Mouse (Mus musculus): ENCODE results near the gene Plxna4. TPM values are rescaled to one million over a fixed set of nuclear protein-coding genes. Genes with fewer than 3 reads are reported as not detected.

Plxna4 gene
- total RNA-seq, 1 experiment = 0.98 TPM

DNA sequence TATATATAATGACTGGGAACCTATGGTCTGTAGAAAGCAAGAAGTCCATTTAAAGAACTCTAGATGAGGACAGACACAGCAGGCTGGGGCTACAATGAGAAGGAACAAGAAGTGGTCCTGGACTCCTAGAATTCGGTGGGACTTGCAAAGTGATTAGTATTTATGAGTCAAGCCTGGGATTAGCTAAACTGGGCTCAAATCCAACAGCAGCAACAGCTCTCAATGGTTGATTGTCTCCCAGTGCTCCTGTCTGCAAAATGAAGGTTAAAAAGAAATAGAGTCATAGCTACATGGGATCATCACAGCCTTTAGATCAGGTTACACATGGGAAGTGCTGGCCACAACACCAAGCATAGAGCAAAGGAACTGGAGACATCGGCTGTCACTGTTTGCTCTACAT lies 148.6 kb downstream of the Plxna4 start:
- TF ChIP-seq ZC3H11A (IDR thresholded peaks at IDR 0.05; ENCODE audit: borderline replicate concordance, low read depth, low read length) = no peak
- no peak for TF ChIP-seq ZNF384 (IDR thresholded peaks at IDR 0.05; ENCODE audit: low read depth, low read length)
- no peak for TF ChIP-seq CHD2 (IDR thresholded peaks at IDR 0.05; ENCODE audit: low read depth, low read length)
- TF ChIP-seq HCFC1 (IDR thresholded peaks at IDR 0.05; ENCODE audit: borderline replicate concordance, insufficient read depth, low read length) = no peak
- TF ChIP-seq MAFK (IDR thresholded peaks at IDR 0.05; ENCODE audit: insufficient read depth, low read depth, low read length) = no peak
- H3K9ac ChIP-seq (ENCODE audit: insufficient read depth, low read depth, low read length, poor library complexity, severe bottlenecking) = no peak overlapping the region
- no peak for DNase-seq (ENCODE audit: low read depth, low spot score)
- H3K36me3 ChIP-seq (ENCODE audit: control insufficient read depth, insufficient read depth, low read length, poor library complexity, severe bottlenecking) = no peaks in the 10 kb centered on the region
- H3K27ac ChIP-seq (ENCODE audit: insufficient read depth, low read depth, low read length, poor library complexity, severe bottlenecking) = no peak overlapping the region
- H3K4me3 ChIP-seq (ENCODE audit: insufficient read depth in 1 of 2, low read depth in 1 of 2, low read length in 2 of 2, poor library complexity in 1 of 2, severe bottlenecking in 1 of 2) = no peak overlapping the region
- no peaks in the 10 kb centered on the region for H3K4me1 ChIP-seq (ENCODE audit: control insufficient read depth in 2 of 2, insufficient read depth in 2 of 2, low read length in 2 of 2, poor library complexity in 1 of 2)
- in situ Hi-C loops (cut with MboI; ENCODE audit: low sequenced_read_pairs in 2 of 2, unreplicated experiment in 2 of 2) = no loop called here
- no peaks in the 10 kb centered on the region for H3K9me3 ChIP-seq (ENCODE audit: control insufficient read depth, insufficient read depth, low read depth, low read length)

DNA sequence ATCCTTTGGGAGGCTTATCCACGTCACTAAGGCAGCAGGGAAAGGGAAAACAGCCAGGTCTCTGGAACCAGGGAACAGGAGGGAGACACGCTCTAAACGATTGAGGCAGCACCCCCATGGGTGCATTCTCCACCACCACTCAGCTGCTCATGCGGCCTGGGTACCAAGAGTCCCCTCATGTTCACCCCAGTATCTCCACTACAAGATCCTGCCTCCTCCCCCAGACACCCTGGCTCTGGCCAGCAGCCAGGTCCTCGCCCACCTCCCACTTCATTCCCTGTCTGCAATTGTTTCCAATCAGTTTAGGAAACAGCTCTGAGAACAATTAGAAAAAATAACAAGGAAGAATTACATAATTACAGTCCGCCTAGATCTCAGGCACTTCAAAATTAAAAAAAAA lies 150.8 kb downstream of the Plxna4 start:
- no peak for DNase-seq (ENCODE audit: low read depth, low spot score)
- Histone ChIP-seq H3K9ac (ENCODE audit: insufficient read depth, low read depth, low read length, poor library complexity, severe bottlenecking) (no peak overlapping the region), H3K9me3 (ENCODE audit: control insufficient read depth, insufficient read depth, low read depth, low read length) (no peaks in the 10 kb centered on the region), H3K36me3 (ENCODE audit: control insufficient read depth, insufficient read depth, low read length, poor library complexity, severe bottlenecking) (no peaks in the 10 kb centered on the region), H3K27ac (ENCODE audit: insufficient read depth, low read depth, low read length, poor library complexity, severe bottlenecking) (no peak overlapping the region), H3K4me1 (ENCODE audit: control insufficient read depth in 2 of 2, insufficient read depth in 2 of 2, low read length in 2 of 2, poor library complexity in 1 of 2) (no peaks in the 10 kb centered on the region), H3K4me3 (ENCODE audit: insufficient read depth in 1 of 2, low read depth in 1 of 2, low read length in 2 of 2, poor library complexity in 1 of 2, severe bottlenecking in 1 of 2) (no peak overlapping the region)
- in situ Hi-C loops (cut with MboI; ENCODE audit: low sequenced_read_pairs in 2 of 2, unreplicated experiment in 2 of 2) = no loop called here
- TF ChIP-seq ZNF384 (IDR thresholded peaks at IDR 0.05; ENCODE audit: low read depth, low read length) (no peak), ZC3H11A (IDR thresholded peaks at IDR 0.05; ENCODE audit: borderline replicate concordance, low read depth, low read length) (no peak), MAFK (IDR thresholded peaks at IDR 0.05; ENCODE audit: insufficient read depth, low read depth, low read length) (no peak), CHD2 (IDR thresholded peaks at IDR 0.05; ENCODE audit: low read depth, low read length) (no peak), HCFC1 (IDR thresholded peaks at IDR 0.05; ENCODE audit: borderline replicate concordance, insufficient read depth, low read length) (no peak)

DNA sequence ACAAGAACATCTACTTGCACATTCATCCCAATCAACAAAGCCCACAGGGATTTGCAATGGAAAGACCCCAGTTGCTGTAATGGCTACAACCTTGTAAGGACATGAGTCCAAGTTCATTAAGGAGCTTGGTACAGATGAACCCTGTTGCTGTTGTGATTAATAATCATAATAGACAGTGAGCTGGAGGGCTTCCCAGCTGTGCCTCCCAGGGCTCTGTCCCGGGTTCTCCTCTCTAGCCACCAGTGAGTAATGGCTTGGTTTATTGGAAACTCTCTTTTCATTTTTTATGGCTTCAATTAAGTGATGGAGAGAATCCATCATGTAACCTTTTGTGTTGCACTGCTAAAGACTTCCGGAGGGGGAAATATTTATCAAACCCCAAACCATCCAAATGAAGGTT lies 164.9 kb downstream of the Plxna4 start:
- Histone ChIP-seq H3K4me3 (ENCODE audit: insufficient read depth in 1 of 2, low read depth in 1 of 2, low read length in 2 of 2, poor library complexity in 1 of 2, severe bottlenecking in 1 of 2) (no peak overlapping the region), H3K27ac (ENCODE audit: insufficient read depth, low read depth, low read length, poor library complexity, severe bottlenecking) (no peak overlapping the region), H3K9me3 (ENCODE audit: control insufficient read depth, insufficient read depth, low read depth, low read length) (no peaks in the 10 kb centered on the region), H3K36me3 (ENCODE audit: control insufficient read depth, insufficient read depth, low read length, poor library complexity, severe bottlenecking) (no peaks in the 10 kb centered on the region), H3K9ac (ENCODE audit: insufficient read depth, low read depth, low read length, poor library complexity, severe bottlenecking) (no peak overlapping the region), H3K4me1 (ENCODE audit: control insufficient read depth in 2 of 2, insufficient read depth in 2 of 2, low read length in 2 of 2, poor library complexity in 1 of 2) (no peaks in the 10 kb centered on the region)
- in situ Hi-C loops (cut with MboI; ENCODE audit: low sequenced_read_pairs in 2 of 2, unreplicated experiment in 2 of 2) = no loop called here
- no peak for TF ChIP-seq MAFK (IDR thresholded peaks at IDR 0.05; ENCODE audit: insufficient read depth, low read depth, low read length)
- no peak for TF ChIP-seq ZC3H11A (IDR thresholded peaks at IDR 0.05; ENCODE audit: borderline replicate concordance, low read depth, low read length)
- TF ChIP-seq ZNF384 (IDR thresholded peaks at IDR 0.05; ENCODE audit: low read depth, low read length) = no peak
- no peak for TF ChIP-seq HCFC1 (IDR thresholded peaks at IDR 0.05; ENCODE audit: borderline replicate concordance, insufficient read depth, low read length)
- TF ChIP-seq CHD2 (IDR thresholded peaks at IDR 0.05; ENCODE audit: low read depth, low read length) = no peak
- DNase-seq (ENCODE audit: low read depth, low spot score) = no peak

DNA sequence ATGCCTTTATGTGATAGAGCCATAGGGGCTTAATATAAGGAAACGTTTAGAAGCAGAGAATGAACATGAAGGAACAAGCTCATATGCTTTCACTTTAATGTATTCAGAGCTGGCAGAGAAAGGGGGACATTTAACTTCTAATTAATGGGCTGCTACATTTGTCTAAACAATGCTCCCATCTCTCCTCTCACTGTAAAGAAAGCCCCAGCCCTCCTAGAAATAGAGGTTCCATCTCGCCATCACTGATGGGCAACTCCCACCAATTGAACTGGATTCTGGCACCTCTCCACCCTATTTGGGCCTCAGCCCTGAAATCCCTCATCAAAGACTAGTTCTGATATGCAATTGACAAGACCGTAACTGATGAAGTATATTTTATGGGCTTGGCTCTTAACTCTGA lies 167.4 kb downstream of the Plxna4 start:
- no peak for DNase-seq (ENCODE audit: low read depth, low spot score)
- H3K4me3 ChIP-seq (ENCODE audit: insufficient read depth in 1 of 2, low read depth in 1 of 2, low read length in 2 of 2, poor library complexity in 1 of 2, severe bottlenecking in 1 of 2) = no peak overlapping the region

GRCm38 (mm10) chr6:32417351-32417750 lies 170.6 kb downstream of the Plxna4 start:
- in situ Hi-C loops (cut with MboI; ENCODE audit: low sequenced_read_pairs in 2 of 2, unreplicated experiment in 2 of 2) = no loop called here
- no peak overlapping the region for H3K9ac ChIP-seq (ENCODE audit: insufficient read depth, low read depth, low read length, poor library complexity, severe bottlenecking)
- no peak overlapping the region for H3K27ac ChIP-seq (ENCODE audit: insufficient read depth, low read depth, low read length, poor library complexity, severe bottlenecking)
- no peak for DNase-seq (ENCODE audit: low read depth, low spot score)
- no peaks in the 10 kb centered on the region for H3K4me1 ChIP-seq (ENCODE audit: control insufficient read depth in 2 of 2, insufficient read depth in 2 of 2, low read length in 2 of 2, poor library complexity in 1 of 2)
- no peaks in the 10 kb centered on the region for H3K36me3 ChIP-seq (ENCODE audit: control insufficient read depth, insufficient read depth, low read length, poor library complexity, severe bottlenecking)
- H3K4me3 ChIP-seq (ENCODE audit: insufficient read depth in 1 of 2, low read depth in 1 of 2, low read length in 2 of 2, poor library complexity in 1 of 2, severe bottlenecking in 1 of 2) = no peak overlapping the region
- no peaks in the 10 kb centered on the region for H3K9me3 ChIP-seq (ENCODE audit: control insufficient read depth, insufficient read depth, low read depth, low read length)
- TF ChIP-seq MAFK (IDR thresholded peaks at IDR 0.05; ENCODE audit: insufficient read depth, low read depth, low read length) (no peak), HCFC1 (IDR thresholded peaks at IDR 0.05; ENCODE audit: borderline replicate concordance, insufficient read depth, low read length) (no peak), ZC3H11A (IDR thresholded peaks at IDR 0.05; ENCODE audit: borderline replicate concordance, low read depth, low read length) (no peak), CHD2 (IDR thresholded peaks at IDR 0.05; ENCODE audit: low read depth, low read length) (no peak), ZNF384 (IDR thresholded peaks at IDR 0.05; ENCODE audit: low read depth, low read length) (no peak)

More for the DNA sequence above, 167.4 kb downstream of the Plxna4 start:
- H3K36me3 ChIP-seq (ENCODE audit: control insufficient read depth, insufficient read depth, low read length, poor library complexity, severe bottlenecking) = no peaks in the 10 kb centered on the region
- no peak overlapping the region for H3K27ac ChIP-seq (ENCODE audit: insufficient read depth, low read depth, low read length, poor library complexity, severe bottlenecking)
- in situ Hi-C loops (cut with MboI; ENCODE audit: low sequenced_read_pairs in 2 of 2, unreplicated experiment in 2 of 2) = no loop called here
- H3K9me3 ChIP-seq (ENCODE audit: control insufficient read depth, insufficient read depth, low read depth, low read length) = no peaks in the 10 kb centered on the region
- no peaks in the 10 kb centered on the region for H3K4me1 ChIP-seq (ENCODE audit: control insufficient read depth in 2 of 2, insufficient read depth in 2 of 2, low read length in 2 of 2, poor library complexity in 1 of 2)
- no peak overlapping the region for H3K9ac ChIP-seq (ENCODE audit: insufficient read depth, low read depth, low read length, poor library complexity, severe bottlenecking)
- TF ChIP-seq CHD2 (IDR thresholded peaks at IDR 0.05; ENCODE audit: low read depth, low read length) = no peak
- TF ChIP-seq ZC3H11A (IDR thresholded peaks at IDR 0.05; ENCODE audit: borderline replicate concordance, low read depth, low read length) = no peak
- no peak for TF ChIP-seq ZNF384 (IDR thresholded peaks at IDR 0.05; ENCODE audit: low read depth, low read length)
- TF ChIP-seq HCFC1 (IDR thresholded peaks at IDR 0.05; ENCODE audit: borderline replicate concordance, insufficient read depth, low read length) = no peak
- TF ChIP-seq MAFK (IDR thresholded peaks at IDR 0.05; ENCODE audit: insufficient read depth, low read depth, low read length) = no peak

Data from ES-E14 (cell line).